Mouse (Mus musculus): ENCODE measurements at regions not wholly inside any gene's neighbourhood (a gene's known extent, or its start where the extent isn't known, plus 50 kb on each side); places are given as distances from the start of the nearest gene placed in this dataset.

DNA sequence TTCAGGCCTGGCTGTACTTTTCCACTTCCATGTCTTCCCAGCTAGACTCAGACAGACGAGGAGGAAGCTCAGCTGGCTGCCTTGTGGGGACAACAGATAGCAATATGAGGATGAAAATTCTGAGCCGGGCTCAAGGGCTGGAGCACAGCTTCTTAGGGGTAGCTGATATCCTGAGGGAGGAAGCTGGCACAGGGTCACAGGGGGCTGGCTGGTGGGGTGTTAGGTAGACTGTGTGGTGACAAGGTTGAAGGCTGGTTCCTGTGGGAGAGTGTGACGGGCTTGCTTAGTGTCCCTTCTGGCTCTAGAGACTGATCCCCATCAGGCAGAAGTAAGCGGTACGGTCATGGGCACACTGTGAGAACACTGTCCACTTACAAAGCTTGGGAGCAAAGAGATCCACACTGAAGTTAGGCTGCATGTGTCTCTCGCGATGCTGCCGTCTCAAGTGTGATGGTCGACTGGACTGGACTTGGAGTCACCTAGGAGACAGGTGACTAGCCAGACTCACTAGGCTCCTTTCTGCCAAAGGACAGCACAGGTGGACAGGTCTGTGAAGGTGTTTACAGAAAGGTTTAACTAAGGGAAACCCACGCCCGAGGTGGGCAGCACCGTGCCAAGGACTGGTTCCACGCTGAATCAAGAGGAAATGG is 111.1 kb upstream of the S1pr3 start:
- DNase-seq (ENCODE audit: low read depth, low spot score) = no peak

DNA sequence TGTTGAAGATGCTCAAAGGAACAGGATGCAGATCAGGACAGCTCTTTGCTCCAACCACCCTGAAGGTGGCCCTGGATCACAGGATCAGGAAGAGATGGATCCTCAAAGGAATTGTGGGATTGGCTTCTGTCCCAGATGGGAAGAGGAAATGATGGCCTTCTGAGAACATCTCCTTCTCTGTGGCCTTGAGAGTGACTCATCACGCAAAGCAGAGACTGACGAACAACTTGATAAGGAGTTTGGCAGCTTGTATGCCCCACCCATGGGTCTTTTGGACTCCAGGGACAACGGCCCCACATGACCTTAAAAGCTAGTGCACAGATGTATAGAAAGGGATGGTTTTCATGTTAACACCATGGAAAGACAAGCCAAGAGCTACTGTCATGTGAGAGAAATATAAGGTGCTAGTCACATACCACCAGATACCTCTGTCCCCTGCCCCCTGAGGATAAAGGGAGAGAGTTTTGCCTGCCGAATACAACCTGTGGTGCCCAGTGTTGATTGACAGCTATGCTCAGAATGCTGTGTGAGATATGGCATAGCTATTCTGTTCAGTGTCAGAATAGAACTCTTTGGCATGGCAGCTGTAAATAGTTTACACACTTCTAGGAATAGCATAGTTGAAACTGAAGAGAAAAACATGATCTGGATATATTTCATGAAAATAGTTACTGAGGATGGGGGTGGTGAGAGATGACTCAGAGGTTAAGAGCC is 109.2 kb upstream of the S1pr3 start:
- no peak for DNase-seq (ENCODE audit: low read depth, low spot score)

DNA sequence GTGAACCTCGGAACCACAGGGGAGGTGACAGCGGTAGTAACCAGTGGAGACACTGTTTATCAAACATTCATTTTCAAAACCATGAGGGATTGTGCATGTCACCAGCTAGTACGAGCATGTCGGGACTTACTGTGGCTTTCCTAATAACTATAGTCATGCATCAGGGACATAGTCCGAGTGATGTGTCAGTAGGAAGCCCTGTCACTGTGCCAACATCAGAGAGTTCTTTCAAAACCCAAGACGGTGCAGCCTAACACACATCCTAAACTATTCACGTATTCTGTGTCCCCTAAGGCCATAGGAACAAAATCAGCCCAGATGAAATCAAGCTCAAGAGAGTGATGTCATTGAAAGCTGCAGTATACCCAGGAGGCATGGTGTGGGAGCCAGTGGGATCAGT is 107.0 kb upstream of the S1pr3 start:
- no peak for DNase-seq (ENCODE audit: low read depth, low spot score)

DNA sequence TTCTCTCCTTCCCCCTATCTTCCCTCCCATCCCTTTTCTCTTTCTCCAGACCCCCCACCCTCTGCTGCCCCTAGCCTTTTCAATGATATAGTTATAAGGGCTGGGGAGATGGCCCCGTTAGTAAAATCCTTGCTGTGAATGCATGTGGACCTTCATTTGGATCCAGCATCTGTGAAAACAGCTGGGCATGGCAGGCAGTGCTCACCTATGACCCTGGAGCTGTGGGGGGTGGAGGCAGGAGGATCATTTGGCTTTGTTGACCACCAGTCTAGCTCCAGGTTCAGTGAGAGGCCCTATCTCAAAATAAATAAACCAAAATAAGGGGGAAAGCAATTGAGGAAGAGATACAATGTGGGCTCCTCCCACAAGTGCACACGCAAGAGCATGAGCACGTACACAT is 105.3 kb upstream of the S1pr3 start:
- no peak for DNase-seq (ENCODE audit: low read depth, low spot score)

DNA sequence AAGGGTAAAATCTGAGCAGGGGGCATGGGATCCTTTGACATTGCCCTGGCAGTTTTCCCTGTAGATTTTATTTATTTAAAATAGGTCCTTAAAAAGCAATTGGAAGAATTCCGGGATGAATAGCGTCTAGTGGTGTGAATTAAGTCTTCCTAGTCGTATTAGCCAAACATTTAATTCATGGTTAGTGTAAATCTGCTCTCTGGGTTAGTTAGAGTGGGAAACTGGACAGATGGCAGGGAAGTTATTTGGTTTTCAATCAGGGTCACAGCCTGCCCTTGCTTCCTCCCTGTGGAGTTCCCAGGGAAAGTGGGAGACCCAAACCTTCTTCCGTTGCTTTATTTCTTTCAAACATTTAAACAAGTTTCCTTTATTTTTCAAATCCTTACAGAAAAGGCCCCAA is 103.8 kb upstream of the S1pr3 start:
- no peak for DNase-seq (ENCODE audit: low read depth, low spot score)

DNA sequence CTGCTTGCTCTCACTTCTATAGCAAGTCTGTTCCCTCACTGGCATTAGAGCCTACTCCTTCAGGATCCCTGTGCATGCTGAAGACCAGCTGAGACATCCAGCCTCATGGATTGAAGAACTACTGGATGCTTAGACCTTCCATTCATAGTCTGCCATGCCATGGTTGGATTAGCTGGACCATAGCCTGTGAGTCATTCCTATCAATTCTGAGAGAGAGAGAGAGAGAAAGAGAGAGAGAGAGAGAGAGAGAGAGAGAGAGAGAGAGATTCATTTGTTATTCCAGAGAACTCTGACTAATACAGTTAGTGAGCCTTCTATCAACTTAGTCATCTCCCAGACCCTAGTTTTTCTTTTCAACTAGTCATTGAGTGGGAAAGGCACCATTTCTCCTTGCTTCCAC is 99.0 kb upstream of the S1pr3 start:
- DNase-seq (ENCODE audit: low read depth, low spot score) = no peak

DNA sequence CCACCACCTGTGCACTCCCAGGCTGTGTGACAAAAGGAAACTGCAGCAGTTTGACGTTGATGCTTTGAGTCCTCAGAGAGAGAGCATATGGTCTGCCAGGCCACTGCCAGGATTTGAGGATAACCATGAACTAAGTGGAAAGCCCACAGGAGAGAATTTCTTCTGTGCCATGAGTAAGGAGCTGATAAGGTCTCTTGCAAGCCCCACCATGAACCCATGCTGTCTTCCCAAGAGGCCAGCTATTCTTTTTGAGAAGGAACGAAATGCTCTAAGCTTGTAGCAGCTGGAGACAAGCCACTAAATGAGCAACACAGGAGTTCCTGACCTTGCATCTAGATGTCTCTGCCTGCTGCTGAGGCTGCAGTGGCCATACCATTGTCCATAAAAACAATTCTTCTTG is 98.4 kb upstream of the S1pr3 start:
- DNase-seq (ENCODE audit: low read depth, low spot score) = no peak

DNA sequence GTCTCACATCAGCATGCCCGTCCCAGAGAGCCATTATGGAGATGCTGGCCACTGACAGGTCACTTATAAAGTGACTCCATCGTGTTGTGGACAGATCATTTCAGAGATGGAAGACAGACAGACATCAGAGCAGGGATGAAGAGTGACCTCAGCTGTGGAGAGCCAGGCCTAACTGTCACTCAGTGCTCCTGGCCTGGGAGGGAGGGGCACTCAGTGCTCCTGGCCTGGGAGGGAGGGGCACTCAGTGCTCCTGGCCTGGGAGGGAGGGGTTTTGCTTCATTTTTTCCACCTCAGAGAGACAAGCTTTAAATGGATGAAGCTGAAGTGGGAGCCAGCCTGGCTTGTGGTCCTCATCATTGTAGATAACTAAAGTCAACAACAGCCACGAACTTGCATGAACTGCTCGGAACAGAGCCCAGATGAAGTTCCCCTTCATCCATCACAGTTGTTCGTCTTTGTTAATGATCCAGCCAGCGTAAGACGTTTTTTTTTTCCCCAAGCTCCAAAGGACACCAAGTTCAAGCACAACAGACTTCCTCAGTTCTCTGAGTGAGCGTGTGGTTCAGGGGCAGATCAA is 96.7 kb upstream of the S1pr3 start:
- DNase-seq (ENCODE audit: low read depth, low spot score) = no peak

DNA sequence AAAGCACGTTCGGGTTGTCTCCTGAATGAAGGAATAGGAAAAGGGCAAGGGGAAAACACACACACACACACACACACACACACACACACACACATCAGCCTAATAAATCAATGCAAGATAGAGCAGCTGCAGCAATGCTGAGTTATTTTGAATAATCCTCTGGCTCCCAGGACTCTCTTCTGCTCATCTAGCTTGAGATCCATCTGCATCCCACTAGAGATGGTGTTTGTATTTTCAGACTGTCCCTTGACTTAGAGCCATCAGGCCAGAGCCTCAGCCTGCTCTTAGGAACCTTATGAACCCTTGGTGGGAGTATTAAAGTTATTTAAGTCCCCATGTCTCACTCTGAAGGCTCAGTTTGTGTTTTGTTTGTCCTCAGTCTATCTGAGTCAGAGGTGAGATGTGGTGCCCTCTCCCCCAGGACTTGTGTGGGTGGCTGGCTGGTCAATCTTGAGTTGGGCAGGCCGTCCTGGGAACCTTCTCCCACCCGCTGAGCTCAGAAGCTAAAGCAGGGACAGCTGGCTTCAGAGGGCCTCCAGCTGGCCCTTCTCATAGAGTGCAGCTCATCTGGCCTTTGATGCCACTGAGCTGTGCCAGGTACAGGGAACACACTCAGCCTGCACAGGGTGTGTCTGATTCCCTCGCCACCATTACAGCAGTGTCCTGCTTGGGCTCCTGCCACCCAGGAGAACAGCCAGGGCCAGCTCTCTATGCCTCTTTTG is 95.1 kb upstream of the S1pr3 start:
- DNase-seq (ENCODE audit: low read depth, low spot score) = no peak

DNA sequence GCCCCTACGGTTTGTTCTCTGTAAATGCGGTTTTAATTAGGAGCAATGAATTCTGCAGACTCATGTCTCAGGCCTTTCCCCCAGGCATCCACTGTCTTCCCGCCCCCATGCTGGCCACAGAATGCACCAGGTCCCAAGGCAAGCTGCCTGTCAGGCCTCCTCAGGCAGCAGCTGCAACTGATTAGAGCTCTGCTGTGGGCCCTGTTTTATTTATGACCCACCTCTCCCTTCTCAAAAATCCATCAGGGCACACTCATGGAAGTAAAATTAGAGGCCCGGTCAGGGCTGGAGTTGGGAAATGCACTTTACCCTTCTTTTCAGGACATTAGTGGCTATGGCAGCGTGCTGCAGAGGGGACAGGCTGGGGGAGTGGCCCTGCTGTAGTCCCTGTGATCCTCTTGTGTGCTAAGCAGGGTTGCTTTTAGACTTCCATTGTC is 93.9 kb upstream of the S1pr3 start:
- peak; percentile 84 for DNase-seq (ENCODE audit: low read depth, low spot score)

DNA sequence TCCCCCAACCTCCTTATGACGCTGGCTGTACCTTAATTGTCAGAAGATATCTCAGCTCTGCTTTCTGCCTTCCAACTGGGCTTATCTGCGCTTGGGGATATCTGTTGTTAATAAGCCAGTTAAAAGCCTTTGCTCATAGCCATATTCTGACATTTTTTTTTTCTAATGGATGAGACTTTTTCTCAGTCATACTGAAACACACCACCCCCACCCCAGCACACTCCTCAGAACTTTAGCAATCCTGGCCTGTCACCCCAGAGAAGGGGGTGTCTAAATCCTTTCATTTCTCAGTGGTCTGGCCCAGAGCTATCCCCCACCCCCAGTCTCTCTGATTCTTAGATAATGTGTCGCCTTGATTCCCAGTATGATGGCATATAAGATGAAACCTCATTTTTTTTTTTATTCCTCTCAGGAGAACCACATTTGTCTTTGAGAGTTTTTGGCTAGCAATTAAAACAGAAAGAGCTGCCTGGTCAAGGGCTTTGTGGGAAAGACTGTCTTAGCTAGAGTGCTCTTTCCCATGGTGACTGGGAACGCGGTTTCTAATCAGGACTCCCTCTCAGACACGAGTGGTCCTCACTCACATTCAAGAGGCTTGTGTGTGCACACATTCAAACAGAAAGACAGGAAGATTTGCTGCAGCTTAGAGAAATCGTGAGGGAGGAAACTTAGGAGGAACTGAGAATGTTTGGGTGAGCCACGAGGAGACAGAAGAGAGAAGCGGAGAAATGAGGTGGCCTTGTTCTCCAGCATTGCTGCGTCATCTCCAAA is 93.2 kb upstream of the S1pr3 start:
- no peak for DNase-seq (ENCODE audit: low read depth, low spot score)

DNA sequence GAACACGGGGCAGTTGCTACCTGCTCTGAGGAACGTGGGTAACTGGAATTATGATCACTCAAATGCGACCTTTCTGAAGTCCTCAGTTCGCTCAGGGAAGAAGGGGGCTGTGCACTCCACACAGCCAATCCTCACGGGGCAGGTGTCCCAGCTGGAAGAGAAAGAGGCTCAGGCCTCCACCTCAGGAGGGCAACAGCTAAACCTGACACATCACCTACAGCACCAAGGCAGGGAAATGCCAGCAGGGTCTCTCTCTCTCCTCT is 92.7 kb upstream of the S1pr3 start:
- no peak for DNase-seq (ENCODE audit: low read depth, low spot score)

DNA sequence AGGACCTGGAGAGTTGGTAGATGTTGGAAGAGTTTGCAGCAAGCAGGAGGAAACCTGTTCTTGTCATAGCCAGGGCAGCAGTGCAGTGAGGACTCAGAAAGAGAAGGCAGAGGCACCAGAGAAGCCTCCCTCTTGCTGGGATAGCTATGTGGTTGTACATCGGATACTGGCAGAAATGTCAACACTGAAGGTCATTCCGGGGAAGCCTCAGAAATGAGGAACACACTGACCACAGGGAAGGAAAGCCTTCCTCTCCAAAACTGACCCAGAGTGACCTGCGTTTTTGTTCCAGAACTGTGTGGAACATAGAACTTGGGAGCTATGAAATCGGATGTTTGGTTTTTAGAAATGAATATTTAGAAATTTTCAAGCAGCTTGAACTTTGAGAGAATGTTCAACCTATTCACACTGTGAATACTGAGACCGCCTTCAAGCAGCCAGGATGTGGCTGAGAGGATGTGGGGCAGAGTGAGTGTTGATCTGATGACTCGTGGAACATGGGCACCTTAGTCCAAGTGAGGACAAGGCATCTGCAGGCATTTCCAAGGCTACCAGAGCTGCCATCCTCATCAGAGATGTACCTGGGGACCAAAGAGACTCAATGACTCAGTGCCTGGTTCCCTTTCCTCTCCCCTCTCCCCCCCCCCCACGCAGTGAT is 85.3 kb upstream of the S1pr3 start:
- DNase-seq (ENCODE audit: low read depth, low spot score) = no peak

DNA sequence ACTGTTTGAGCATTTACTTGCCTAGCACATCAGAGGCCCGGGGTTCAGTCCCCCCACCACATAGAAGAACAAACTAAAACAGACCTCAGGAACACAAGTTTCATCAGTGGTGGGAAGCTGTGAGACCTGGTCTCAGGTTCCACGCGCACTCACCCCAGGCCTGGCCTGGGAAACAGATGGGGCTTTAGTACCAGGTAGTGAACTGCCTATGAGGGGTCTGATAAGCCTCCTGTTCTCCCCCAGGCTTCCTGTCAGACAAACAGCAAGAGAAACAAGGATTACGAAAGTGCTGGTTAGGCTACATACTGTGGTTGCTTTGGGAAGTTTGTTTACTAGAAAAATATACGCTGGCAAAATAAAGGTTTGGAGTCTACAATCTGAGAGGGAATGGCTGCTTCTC is 83.7 kb upstream of the S1pr3 start:
- no peak for DNase-seq (ENCODE audit: low read depth, low spot score)

DNA sequence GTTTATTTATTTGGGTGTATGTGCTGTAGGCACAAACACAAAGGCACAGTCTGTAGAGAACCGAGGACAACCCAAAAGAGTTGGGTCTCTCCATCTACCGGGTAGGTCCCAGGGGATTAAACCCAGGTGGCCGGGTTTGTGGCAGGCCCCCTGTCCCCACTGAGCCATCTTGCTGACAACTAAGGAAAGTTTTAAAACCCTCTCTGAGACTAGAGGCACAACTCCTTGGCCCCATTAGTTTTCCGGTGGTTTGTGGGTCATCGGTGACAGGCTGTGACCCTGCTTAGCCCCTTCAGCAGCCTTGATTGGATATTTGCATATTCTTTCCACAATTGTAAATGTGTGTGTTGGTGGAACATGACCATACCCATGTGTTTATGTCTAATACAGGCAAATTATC is 83.1 kb upstream of the S1pr3 start:
- DNase-seq (ENCODE audit: low read depth, low spot score) = no peak

DNA sequence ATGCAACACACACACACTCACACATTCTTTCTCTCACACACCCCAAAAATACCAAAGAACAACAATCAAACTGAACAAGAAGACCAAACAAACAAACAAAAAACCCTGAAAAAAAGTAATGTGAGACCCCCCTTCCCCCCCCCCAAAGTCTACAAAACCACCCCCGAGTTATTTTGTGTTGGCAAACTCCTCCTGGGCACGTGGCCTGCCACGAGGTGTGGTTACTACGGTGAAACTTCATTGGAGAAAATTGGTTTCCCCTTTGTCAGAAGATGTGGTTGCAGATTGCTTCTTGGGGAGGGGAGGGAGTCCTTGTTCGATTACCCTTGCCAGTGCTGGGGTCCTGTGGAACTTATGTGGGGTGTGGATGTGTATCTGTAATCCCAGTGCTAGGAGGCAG is 82.3 kb upstream of the S1pr3 start:
- DNase-seq (ENCODE audit: low read depth, low spot score) = no peak

DNA sequence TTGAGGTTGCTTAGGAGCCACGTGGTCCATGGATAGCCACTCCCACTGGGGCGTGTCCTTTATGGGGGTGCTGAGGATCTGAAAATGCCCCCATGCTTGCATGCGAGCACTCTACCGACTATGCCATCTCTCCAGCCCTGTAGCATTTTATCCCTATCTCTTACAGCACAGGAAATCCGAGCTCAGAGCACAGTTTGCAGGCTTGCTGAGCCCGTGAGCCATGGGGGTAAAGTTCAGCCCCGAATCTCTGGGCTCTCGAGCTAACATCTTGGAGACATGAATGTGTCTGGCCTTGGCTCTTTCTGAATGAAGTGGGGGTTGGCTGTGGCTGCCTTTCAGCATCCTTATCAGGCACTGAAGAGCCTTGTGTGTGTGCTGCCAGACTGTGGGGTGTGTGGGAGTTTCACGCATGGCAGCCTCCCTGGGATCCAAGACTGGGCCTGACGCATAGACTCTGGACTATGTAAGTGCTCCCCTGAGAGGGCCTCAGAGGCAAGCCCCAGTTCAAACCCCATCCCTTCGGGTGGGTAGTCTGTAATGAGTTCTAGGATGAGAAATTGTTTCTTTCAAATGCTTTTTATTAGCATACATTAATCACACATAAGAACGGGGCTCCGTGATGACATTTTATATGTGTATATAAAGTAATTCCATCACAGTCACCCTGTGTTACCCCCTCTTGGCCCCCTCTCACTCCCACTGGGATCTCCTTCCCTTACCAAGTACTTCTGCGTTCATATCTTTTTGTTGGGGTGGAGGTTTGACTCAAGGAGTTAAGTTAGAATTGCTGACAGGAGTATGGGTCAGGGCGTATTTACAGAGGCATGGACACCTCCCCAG is 80.1 kb upstream of the S1pr3 start:
- DNase-seq (ENCODE audit: low read depth, low spot score) = no peak

DNA sequence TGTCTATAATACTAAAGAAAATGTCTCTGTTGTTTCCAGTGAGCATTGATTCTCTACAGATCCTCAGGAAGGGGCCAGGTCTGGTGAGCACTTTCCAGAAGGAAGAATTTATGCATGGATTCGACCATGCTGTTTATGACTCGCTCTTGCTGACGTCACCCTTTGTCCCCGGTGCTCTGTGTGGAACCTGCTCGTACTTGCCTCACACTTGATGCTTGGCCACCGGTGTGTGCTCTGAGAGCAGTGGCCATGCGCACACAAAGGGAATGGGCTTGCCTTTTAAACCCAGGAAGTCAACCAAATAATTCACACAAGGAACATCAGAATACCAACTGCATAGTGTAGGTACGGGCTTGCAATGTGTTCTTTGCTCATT is 79.5 kb upstream of the S1pr3 start:
- DNase-seq (ENCODE audit: low read depth, low spot score) = no peak

DNA sequence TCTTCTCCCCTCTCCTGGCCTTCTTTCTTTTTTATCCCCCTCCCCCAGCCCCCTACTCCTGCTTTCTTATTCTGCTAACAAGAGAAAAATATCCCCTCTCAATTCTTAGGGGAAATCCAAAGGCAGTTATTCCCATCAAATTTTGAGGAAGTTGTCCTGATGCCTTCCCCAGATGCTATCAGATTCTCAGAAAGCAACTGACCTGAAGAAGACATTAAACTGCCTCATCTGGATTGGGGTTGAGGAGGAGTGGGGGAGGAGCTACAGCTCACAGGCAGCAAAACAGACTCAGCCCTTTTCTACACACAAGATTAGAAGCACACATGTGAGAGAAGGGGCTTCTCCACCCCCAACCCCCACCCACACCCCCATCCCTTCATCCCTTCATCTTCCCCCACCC is 78.7 kb upstream of the S1pr3 start:
- DNase-seq (ENCODE audit: low read depth, low spot score) = no peak

DNA sequence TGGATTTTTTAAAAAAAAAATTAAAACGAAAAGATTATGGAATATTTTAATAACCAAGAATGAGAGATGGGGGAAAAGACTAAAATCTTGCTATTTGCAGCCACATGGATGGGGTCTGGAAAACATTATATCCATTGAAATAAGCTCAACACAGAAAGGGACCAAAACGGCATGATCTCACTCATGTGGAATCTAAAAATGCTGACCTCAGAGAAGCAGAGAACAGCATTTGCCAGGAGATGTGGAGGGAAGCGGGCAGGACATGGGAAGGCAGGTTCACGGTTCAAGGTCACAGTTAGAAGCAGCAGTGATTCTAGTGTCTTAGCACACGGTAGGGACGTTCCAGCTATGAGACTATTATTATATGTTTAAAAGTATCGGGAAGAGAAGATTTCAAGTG is 76.2 kb upstream of the S1pr3 start:
- no peak for DNase-seq (ENCODE audit: low read depth, low spot score)

DNA sequence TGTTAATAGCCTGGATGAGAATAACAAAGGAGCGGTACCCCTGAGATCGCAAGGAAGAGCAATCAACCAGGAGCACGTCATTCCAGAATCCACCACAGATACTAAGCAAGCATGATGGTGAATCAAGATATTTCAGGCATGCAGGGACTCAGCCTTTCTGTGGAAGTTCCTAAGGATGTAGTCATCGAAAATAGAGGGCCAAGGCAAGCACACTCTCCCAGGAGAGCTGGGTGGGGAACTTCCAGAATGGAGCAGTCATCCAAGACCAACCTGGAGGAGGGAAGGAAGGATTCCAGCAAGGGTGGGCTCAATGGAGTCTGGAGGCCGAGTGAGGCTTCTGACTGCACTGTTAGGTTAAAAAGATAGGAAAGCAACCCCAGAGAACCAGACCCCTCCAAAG is 75.0 kb upstream of the S1pr3 start:
- DNase-seq (ENCODE audit: low read depth, low spot score) = no peak

All from embryo, embryonic 11.5 days (tissue).